Mouse (Mus musculus) urinary bladder, adult 18-20 months (tissue): ENCODE data around the gene Nectin2.

Experiments
- DNase-seq, 2 experiments: peaks; one replicate each; pipeline ENCODE4 v3.0.0; 2022; ENCODE audit warnings: low spot score in 2 of 2, mixed read lengths in 2 of 2

The Nectin2 gene

DNA sequence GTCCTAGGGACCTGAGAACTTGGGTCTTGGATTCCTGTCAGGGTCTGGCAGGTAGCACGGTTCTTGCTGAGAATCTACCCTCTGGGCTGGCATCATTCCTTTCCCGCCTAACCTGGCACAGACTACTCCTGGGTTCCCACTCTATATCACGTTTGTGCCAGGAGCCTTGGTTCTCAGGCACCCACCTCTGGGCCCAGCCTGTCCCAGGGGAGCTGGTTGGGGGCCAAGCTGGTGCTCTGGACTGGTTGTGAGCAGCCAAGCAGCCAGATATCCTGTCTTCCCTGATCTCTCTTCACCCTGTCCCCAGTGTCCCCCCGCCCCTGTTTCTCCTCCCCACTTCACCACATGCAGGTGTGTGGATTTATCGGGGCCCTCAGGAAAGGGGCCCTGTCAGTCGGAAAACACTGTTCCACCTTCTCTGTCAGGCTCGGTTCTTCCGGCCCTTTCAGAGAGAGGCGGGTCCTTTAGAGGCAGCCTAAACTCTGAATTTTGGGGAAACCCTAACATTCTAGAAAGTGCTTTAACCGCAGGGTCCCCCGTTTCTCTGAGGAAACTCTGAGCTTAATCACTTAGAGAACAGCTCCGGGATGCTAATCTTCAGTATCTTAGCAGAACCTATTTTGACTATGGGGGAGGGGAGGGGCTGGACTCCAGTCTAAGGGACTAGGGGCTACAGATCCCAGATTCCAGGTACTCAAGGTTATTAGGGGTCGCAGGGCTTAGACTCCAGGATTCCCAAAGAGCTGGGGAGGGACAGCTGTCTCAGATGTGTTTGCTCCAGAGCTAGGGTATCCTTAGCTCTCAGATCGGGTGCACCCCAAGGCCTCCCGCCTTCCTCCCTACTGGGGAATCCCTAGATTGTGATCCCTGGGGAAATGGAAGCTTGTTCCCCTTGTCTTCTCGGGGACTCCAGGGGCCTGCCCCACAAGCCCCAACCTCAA lies 19.4 kb upstream of the Nectin2 start:
- DNase-seq, result no peak

DNA sequence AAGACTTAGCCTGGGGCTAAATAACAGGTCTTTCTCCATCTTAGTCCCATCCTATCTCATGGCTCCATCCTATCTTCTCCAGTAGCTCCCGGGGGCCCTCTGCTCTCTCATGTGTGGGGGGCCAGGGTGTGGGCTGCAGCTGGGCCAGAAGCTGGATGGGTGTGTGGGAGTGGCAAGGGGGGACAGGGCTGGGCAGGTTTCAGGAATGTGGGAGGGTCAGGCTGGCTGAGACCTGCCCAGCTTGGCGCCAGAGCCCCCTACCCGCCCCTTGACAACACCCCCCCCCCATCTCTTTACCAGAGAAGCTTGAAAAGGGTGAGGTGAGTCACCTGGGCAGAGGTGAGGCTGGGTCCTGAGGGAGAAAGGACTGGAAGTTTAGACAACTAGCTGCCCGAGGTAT lies 18.7 kb upstream of the Nectin2 start:
- peak in 1 of 2 experiments; percentile 51 for DNase-seq

DNA sequence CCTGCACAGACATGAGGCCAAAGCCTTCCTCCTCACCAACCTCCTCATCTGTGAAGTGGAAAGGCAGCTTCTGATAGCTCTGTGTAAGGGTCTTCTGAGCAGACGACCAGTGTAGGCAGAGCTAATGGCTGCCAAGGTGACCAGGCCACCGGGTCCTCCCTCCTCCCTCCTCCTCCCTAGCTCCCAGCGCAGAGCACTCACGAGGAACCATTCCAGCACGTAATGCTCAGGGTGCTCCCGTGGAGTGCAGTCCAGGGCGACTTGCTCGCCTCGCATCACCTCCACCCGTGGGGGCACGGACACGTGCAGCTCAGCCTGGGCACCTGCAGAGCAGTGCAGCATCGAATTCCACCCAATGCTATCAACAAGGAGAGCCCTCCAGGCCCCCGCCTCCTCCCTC lies 18.0 kb upstream of the Nectin2 start:
- DNase-seq, result no peak

DNA sequence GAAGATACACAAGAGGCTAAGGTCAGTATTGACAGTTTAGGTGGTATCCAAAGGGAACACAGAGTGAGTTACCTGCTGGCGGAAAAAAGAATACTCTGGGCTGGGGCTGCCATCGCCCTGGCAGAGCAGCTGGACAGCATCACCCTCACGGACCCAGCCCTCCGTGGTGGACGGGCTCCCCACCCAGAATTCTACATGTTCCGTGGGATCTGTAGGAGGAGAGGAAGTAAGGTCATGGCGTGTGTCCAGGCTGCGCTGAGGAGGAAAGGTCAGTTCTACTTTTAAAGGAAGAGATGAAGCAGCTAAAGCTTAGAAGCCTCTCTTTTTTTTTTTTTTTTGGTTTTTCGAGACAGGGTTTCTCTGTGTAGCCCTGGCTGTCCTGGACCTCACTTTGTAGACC lies 14.3 kb upstream of the Nectin2 start:
- no peak for DNase-seq

DNA sequence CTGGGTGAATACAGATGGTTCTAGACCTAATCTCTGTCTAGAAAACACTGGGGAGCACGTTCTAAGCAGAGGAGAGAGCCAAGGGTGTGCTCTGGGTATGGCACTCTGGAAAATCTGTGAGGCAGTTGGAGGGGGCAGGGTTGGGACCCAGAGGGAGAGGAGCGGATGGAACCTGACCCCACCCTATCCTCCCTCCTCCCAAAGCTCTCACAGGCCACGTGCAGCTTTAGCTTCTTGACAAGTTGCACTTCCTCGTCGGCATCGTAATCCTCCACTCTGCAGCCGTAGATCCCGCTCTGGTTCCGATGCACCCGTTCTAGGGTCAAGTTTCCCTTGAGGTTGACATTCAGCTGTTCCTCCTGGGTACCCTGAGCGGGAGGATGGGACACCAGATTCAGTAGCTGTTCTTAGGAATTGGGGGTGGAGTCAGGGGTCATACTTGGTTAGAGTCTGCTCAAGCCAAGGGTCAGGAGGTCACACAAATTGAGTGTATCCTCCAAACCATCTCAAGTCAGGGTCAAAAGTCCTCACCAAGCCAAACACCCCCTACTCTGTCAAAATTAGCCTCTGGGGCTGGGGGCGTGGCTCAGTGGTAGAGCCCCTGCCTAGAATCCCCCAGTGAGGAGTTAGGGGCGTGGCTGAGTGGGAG lies 13.7 kb upstream of the Nectin2 start:
- DNase-seq, result no peak

DNA sequence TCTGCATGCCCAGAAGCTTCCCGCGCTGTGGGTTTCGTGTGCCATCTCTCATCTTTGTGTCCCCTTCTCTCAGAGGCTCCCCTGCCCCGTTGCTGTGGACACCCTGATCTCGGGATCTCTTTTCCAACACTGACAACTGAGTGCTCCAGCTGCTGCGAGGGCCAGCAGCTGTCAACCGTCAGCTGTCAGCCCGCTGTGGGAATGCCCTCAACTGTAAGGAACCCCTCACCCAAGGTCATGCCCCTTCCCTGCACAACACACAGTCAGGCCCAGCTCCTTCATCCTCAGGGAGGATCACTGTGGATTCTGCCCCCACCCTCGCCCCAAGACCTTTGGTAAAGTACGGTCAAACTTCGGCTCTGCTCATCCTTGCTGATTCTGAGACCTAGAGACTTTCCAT lies 12.0 kb upstream of the Nectin2 start:
- no peak for DNase-seq

DNA sequence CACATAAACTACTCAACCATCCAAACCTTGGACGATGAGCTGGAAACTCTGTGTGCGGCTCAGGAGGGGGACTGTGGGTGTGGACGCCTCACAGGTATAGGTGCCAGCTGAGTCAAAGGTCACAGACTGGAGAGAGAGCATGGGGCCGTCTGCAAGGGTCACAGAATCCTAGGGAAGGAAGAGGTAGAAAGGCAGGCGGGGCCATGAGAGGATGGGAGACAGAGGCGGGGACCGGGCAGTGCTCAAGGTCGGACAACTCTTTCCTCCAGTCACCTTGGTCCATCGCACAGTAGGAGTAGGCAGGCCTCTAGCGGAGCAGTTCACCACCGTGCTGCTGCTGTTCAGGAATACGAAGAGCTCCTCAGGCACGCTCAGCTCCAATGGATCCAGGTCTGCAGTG lies 9.7 kb upstream of the Nectin2 start:
- no peak for DNase-seq

DNA sequence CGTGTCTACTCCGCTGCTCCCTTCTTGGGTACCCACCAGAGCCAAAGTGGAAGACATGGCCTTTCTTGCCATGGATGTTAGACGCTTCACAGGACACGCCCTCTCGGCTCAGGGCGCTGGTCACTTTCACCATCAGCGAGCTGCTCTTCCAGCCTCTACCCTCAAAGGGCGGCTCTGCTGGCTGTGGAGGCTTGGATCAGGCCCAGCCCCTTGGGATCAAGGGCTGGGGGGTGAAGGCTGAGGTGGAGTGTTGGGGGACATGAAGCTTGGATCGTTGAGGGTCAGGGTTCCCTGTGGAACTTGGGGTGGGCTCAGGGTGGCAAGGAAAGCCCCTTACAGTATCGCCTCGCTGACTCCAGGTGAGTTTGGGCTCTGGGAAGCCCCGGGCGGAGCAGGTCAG lies 8.3 kb upstream of the Nectin2 start:
- DNase-seq, result no peak

DNA sequence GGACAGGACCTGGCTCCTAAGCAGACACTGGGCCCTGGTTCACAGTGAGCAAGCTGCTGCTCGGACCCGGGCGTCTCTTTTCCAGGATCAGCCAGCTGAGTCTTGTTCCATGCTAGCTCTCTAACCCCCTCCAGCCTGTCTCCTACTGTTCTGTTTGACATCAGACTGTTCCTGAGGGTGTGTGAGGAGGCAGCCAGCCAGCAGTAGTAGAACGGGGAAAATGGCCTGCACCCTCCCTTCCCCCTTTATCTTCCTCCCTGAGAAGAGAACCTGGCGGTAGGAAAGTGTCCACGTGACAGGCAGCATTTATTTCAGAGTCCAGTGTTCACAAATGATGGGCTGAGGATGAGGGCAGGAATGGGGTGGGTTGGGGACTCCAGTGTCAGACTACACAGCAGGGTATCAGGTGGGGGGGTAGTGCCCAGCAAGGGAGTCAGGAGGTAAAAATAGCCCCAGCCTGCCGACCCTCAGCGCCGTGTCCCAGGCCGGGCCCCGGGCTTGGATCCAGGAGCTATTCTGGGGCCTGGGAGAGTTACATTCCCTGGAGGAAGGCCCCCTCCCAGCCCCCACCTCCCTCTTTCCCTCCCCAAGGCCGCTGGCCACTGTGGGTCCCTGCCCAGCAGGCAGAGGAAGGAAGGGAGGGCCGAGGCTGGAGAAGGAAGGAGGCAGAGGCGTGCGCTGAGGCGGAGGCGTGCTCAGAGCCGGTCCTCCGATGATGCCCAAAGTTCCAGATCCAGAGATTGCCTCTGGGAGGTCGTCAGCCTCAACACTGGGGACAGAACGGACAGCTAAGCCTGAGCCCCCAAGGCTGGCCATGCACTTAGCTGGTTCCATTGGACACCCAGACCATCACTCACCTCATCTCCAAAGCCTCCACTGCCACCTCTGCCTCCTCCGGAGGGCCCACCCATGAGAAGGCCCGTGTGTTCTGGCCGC lies 5.8 kb upstream of the Nectin2 start:
- DNase-seq, result no peak

DNA sequence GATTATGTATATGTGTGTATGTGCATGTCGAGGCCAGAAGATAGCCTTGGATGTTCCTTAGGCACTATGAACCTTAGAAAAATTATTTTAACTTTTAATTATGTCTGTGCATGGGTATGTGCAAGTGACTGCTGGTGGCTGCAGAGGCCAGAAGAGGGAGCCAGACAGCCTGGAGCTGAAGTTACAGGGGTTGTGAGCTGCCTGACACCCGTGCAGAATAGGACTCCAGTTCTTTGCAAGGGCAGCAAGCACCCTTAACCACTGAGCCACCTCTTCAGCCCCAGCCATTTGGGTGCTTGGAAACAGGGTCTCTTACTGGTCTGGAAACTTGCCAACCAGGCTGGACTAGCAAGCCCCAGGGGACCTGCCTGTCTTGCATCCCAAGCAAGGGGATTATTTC lies 4.7 kb upstream of the Nectin2 start:
- no peak for DNase-seq

DNA sequence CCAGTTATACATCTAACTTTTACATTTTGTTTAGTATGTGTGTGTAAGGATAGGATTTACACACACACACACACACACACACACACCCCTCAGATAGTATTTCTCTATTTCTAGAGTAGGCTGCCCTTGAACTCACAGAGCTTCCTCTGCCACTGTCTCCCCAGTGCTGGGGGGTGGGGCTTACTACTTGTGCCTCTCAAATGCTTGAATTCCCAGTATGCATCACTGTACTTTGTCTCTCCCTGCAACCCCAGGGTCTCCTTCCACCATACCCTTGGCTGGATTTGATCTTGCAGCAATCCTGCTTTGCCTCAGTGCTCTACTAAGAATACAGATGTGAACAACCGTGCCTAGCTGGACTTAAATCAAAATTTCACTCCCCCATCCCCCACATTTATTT lies 3.8 kb upstream of the Nectin2 start:
- no peak for DNase-seq

DNA sequence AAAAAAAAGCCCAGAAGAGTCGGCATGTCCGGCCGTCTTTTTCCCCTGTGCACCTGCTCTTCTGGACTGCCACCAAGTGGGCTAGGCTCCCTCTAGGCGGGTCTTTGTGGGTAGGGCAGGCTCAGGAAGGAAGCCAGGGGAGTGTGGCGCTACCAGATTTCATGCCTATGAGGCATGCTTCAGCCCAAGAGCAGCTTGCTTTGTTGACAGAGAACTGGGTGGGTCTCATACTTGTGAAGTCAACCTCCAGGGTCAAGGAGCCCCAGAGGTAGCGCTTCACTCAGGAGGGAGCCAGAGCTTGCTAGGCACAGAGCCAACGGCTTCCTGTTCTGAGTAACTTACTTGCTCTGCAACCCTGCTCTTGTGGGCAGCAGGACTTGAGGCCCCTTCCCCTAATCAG lies 3.3 kb upstream of the Nectin2 start:
- peak in 1 of 2 experiments; percentile 66 for DNase-seq

DNA sequence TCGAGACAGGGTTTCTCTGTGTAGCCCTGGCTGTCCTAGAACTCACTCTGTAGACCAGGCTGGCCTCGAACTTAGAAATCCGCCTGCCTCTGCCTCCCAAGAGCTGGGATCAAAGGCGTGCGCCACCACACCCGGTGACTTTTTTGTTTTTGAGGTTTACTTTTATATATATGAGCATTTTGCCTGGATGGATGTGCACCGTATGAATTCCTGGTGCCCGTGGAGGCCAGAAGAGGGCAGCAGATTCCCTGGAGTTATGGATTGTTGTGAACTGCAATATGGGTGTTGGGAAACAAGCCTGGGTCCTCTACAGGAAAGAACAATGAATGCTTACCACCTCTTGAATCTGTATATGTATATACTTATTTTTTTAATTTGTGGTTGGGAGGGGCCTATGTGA lies 2.4 kb upstream of the Nectin2 start:
- DNase-seq, result no peak

DNA sequence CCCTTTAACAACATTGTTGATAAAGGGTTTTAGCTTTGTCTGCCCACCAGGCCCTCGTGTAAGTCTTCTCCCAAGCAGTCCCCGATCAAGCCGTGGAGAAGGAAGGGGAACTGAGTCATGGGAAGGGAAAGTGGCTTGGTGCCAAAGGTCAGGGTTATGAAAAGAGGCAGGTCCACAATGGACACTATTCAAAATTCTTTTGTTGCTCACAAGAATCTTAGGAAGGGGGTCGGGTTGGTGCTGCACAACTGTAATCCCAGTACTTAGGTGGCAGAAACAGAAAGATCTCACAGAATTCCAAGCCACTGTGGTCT lies 744 bp upstream of the Nectin2 start:
- no peak for DNase-seq

DNA sequence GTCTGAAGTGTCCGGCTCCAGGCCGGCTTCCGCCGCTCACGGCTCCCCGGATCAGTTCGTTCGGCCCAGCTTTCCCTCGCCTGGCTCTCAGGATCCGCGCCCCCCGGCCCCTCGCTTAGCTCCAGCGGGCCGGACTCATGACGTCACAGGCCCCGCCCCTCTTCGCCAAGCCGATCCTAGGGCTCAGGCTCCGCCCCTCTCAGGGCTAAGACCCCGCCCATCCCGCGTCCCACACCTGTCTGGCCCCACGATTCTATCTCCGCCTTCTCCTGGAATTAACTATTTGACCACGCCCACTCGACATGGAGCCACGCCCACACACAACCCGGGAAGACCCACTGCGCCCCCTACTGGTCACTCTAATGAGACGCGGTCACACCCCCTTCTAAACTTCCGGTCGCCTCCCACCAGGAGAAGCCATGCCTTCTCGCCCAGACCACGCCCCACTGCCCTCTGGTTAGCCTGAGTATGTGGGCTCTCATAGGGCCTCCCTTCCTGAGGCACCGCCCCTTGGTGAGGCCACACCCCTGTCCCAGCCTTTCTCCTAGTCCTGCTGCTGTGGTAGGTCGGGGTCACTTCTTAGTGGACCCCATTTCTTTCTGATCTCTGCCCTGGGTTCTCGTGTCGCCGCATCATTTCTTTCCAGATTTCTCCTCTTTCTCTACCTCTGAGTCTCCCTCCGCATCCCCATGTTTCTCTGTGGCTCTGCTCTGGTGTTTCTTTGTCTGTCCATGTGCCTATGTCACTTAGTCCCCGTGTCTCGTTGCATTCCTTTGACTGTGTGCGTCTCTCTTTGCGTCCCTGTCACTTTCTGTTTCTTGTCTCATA lies 680 bp downstream of the Nectin2 start:
- peak; percentile 97 to 99 for DNase-seq

DNA sequence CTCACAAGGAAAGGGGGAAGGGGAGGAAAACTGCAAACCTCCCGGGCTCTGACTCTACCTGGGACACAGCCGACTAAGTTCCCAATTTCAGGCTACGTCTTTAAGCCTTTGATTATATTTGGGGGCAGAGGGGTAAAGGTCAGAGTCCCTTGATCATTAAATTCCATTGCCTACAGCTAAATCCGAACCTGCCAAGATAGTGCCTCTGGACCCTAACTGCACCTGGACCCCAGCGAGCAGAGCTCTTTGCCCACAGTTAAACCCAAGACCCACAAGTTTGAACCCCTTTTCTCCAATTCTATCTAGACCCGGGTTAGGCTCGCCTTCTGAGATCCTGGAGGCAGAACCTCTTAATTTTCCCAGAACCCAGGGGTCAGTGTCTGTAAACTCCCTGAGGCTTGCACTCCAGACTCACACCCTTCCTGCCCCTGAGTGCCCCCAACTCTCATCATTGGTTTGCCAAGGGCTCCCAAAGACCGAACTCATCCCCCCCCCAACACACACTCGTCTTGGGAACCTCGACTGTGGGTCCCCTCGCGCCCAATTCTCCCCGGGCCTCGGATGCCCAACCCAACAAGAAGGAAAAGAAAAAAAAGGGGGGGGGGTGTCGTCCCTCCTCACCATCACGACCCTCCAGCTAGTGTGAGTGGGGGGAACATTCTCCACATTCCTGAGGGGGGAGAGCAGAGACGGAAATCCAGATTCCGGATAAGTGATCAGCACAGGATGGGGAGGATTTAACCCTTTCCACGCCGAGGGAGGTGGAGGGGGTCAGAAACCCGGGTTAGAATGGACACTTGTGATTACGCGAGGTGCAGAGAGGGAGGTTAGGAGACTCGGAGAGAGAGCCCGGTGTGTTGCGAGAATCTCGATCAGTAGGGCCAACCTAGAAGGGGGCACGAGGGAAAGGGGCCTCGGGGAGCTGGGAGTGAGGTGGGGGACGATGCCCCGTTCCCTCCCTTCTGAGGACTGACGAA lies 1.8 kb downstream of the Nectin2 start:
- no peak for DNase-seq

DNA sequence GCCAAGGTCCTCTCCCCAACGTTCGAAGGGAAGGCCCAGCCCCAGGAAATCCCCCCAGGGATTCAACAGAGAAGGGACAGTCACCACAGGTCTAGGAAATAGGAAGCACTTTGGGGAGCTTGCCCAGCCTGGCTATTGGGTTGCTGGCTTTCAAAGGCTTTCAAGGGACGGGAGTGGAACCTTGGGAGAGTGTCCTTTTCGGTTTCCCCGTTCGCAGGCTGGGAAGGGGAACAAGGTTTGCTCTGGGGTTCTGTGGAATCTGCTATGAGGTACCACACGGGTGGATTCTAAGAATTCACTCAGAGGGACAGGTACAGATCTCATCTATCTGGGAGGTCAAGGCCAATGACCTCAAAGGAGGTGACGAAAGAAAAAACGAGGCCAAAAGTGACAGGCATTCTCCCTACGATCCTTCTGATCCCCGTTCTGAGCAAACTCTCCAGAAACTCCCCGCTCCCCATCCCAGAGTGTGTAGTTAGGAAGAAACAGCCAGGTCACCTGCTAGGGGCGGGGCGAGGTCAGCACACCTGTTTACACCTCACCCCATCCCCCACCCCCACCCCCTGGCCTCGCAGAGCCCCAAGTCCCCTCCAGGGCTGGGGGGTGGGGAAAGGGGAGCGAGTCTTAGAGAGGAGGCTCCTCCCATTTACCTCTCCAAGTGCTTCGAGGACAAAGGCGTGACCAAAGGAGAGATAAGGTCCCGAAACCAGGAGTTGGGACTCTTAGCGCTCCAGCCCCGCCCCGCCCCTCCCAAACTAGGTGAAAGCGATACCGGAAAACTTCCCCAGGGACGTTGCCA lies 2.7 kb downstream of the Nectin2 start:
- DNase-seq, result peak; percentile 36 to 39

DNA sequence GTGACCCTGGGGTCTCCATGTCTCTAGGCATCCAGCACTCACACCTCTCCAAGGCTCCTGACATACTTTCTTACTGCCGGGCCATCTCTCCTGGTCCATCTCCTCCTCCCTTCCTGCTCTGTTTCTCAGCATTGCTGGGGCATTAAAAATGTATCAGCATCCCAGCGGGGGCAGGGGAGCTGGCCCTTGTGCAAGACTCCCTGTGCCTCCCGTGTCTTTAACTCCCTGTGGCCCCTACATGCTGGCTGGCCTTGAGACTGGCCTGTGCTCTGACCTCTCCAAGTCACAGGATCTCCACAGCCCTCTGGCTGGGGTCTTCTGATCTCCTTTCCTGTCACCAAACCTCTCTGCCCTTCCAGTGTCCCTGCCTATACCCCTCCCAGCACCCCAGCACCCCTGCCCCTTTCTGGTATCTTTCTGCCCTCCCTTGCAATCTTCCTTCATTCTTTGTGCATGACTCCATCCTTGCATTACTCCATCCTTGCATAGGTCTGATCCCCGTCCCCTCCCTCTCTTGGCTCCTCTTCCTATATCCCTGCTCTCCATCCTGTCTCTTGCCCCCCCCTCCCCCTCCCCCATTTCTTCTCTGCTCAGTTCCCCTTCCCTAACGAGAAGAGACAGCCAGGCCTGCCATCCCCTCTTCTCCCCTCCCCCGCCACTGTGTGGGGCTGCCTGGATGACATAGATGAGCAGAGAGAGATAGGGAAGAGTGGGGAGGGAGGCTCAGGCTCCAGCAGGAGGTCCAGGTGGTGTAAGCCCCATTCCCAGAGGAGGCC lies 3.7 kb downstream of the Nectin2 start:
- no peak for DNase-seq

DNA sequence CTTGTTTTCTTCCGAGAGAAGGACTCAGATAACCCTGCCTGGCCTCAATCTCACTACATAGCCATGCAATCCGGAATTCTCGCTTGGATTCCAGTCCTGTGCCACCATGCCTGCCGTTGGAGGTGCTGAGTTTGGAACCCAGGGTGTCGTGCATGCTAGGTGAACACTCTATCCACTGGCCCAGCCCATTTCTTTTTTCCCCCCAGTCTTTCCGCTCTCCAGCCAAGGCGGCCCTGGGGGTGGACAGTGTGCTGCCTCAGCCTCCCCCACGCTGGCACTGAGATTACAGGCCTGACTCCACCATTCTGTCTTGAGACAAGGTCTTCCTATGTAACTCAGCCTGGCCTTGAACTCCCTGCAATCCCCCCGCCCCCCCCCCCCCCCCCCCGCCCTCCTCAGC lies 4.3 kb downstream of the Nectin2 start:
- no peak for DNase-seq
